Mouse (Mus musculus): ENCODE measurements around the gene Trabd2b. TPM values are rescaled to one million over a fixed set of nuclear protein-coding genes. Genes with fewer than 3 reads are reported as not detected.

Trabd2b gene
- total and polyA plus RNA-seq, 3 experiments, result not detected

- Histone ChIP-seq H3K4me1 (ENCODE audit: control insufficient read depth in 1 of 2, insufficient read depth in 2 of 2, low read length in 2 of 2) (peaks cover 7 to 22% of the 10 kb centered on the region in 2 experiments), H3K9ac (ENCODE audit: control insufficient read depth, low read depth, low read length, poor library complexity, severe bottlenecking) (no peak overlapping the region), H3K36me3 (ENCODE audit: control insufficient read depth in 1 of 2, insufficient read depth in 2 of 2, low read length in 2 of 2) (peaks cover 0 to 16% of the 10 kb centered on the region in 2 experiments; a peak in 2 of 4 replicates), H3K9me3 (replicated peaks; ENCODE audit: insufficient read depth, low read length) (no peaks in the 10 kb centered on the region), H3K27me3 (ENCODE audit: control insufficient read depth in 1 of 2, insufficient read depth in 2 of 2, low read length in 2 of 2) (no peaks in the 10 kb centered on the region; a peak in 1 of 4 replicates), H3K27ac (ENCODE audit: control insufficient read depth, low read depth, low read length) (no peak overlapping the region), H3K4me3 (ENCODE audit: control insufficient read depth in 1 of 2, insufficient read depth in 1 of 2, low read depth in 2 of 2, low read length in 2 of 2) (no peak overlapping the region), H3K79me2 (ENCODE audit: control insufficient read depth, insufficient read depth, low read length, poor library complexity) (no peaks in the 10 kb centered on the region)
- no peak for DNase-seq (ENCODE audit: low read depth, low spot score)
- TF ChIP-seq ZNF384 (IDR thresholded peaks at IDR 0.05; ENCODE audit: low read depth, low read length) (no peak), ZKSCAN1 (IDR thresholded peaks at IDR 0.05; ENCODE audit: low read depth, low read length) (no peak), POLR2AphosphoS5 (IDR thresholded peaks at IDR 0.05; ENCODE audit: borderline replicate concordance, low read depth, low read length) (no peak), TCF12 (IDR thresholded peaks at IDR 0.05; ENCODE audit: low read depth, low read length) (no peak), USF2 (IDR thresholded peaks at IDR 0.05; ENCODE audit: borderline replicate concordance in 1 of 2, insufficient read depth in 1 of 2, low read depth in 1 of 2, low read length in 2 of 2) (no peak), CTCF (IDR thresholded peaks at IDR 0.05 in 2 of 3, conservative IDR thresholded peaks at IDR 0.05 in 1 of 3; ENCODE audit: control insufficient read depth in 1 of 3, insufficient read depth in 1 of 3, low read depth in 2 of 3, low read length in 3 of 3, poor library complexity in 1 of 3, severe bottlenecking in 1 of 3) (no peak), POLR2AphosphoS2 (IDR thresholded peaks at IDR 0.05; ENCODE audit: low read length) (no peak), ZC3H11A (IDR thresholded peaks at IDR 0.05; ENCODE audit: low read depth, low read length) (no peak), BHLHE40 (IDR thresholded peaks at IDR 0.05; ENCODE audit: borderline replicate concordance, low read depth, low read length) (no peak)
Measured at GRCm38 (mm10) chr4:114648532-114649074, 242.1 kb downstream of the Trabd2b start.

GRCm38 (mm10) chr4:114650551-114650950, 244.0 kb downstream of the Trabd2b start:
- no peak for TF ChIP-seq SMC3 (IDR thresholded peaks at IDR 0.05; ENCODE audit: low read depth, low read length)
- TF ChIP-seq KAT2A (conservative IDR thresholded peaks at IDR 0.05; ENCODE audit: low read depth, low read length), result no peak
- TF ChIP-seq RCOR1 (IDR thresholded peaks at IDR 0.05; ENCODE audit: low read depth, low read length), result no peak
- TF ChIP-seq E2F4 (IDR thresholded peaks at IDR 0.05; ENCODE audit: borderline replicate concordance, low read depth, low read length), result no peak
- TF ChIP-seq MEF2A (IDR thresholded peaks at IDR 0.05; ENCODE audit: extremely low read depth, insufficient replicate concordance, low read depth, low read length, poor library complexity, severe bottlenecking), result no peak
- no peaks in the 10 kb centered on the region for H3K27me3 ChIP-seq (ENCODE audit: control insufficient read depth in 1 of 2, insufficient read depth in 2 of 2, low read length in 2 of 2)
- peaks cover 7 to 22% of the 10 kb centered on the region in 2 experiments for H3K4me1 ChIP-seq (ENCODE audit: control insufficient read depth in 1 of 2, insufficient read depth in 2 of 2, low read length in 2 of 2)
- no peaks in the 10 kb centered on the region for H3K79me2 ChIP-seq (ENCODE audit: control insufficient read depth, insufficient read depth, low read length, poor library complexity)
- no peak overlapping the region for H3K9ac ChIP-seq (ENCODE audit: control insufficient read depth, low read depth, low read length, poor library complexity, severe bottlenecking)
- H3K27ac ChIP-seq (ENCODE audit: control insufficient read depth, low read depth, low read length), result no peak overlapping the region
- H3K9me3 ChIP-seq (replicated peaks; ENCODE audit: insufficient read depth, low read length), result no peaks in the 10 kb centered on the region
- H3K36me3 ChIP-seq (ENCODE audit: control insufficient read depth in 1 of 2, insufficient read depth in 2 of 2, low read length in 2 of 2), result peaks cover 0 to 16% of the 10 kb centered on the region in 2 experiments; a peak in 2 of 4 replicates
- no peak overlapping the region for H3K4me3 ChIP-seq (ENCODE audit: control insufficient read depth in 1 of 2, insufficient read depth in 1 of 2, low read depth in 2 of 2, low read length in 2 of 2)
- DNase-seq (ENCODE audit: low read depth, low spot score), result no peak
